20 mouse cellular contexts compared by ENCODE assay signal in the genomic region with DNA sequence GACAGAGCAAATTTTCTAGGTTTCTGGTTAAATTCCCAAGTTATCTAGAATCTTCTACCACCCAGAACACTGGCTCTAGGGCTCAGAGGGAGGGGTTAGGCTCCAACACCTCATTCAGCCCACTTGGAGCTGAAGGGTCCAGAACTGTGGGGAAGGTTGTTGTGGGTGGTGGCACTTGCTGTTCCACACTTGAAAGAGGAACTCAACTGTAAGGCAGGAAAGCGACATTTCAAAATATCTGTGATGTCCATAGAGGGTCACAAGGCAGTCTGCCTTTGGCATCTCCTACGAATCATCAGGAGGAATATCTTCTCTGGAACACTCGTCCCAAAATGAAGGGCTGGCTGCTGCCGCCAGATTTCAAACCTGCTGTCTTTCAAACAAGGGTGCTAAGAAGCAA.
DNase-seq lines count a peak whose midpoint lies in the region; ATAC-seq and TF ChIP-seq lines count a peak whose summit lies in the region.
"Had no signal": no experiment of that assay in that cellular context is flagged by ENCODE, and none has a peak within 500 bp of the region (broad histone marks: within the 10 kb centered on the region; RNA-seq: fewer than 3 reads in every experiment).

No protein-coding gene starts in this region.

- no peak overlapping the region for H3K4me2 ChIP-seq in stomach, embryonic 14.5 days (replicated peaks; ENCODE audit: low read depth, low read length)
- no peak overlapping the region for H3K4me2 ChIP-seq in stomach, postnatal 0 days (replicated peaks; ENCODE audit: low read depth)
- H3K4me2 ChIP-seq: forebrain, embryonic 15.5 days; neural tube, embryonic 13.5 days had no signal

- peaks cover 36% of the 10 kb centered on the region; the same call in 1 of the 2 replicates for H3K4me1 ChIP-seq in stomach, embryonic 14.5 days (ENCODE audit: control insufficient read depth, insufficient read depth, low read length)
- peaks cover 5% of the 10 kb centered on the region for H3K4me1 ChIP-seq in stomach, postnatal 0 days (replicated peaks; ENCODE audit: control insufficient read depth, insufficient read depth)

- H3K4me3 ChIP-seq in stomach, embryonic 14.5 days (ENCODE audit: low read depth, low read length): no peak overlapping the region
- no peak overlapping the region for H3K4me3 ChIP-seq in stomach, postnatal 0 days (ENCODE audit: low read depth, low read length)
- no peak overlapping the region for H3K4me3 ChIP-seq in macrophage (ENCODE audit: inconsistent target)
- H3K4me3 ChIP-seq: erythroblast, embryonic 14.5 days; forebrain, embryonic 15.5 days; heart, embryonic 10.5 days; neural tube, embryonic 13.5 days had no signal

- H3K79me2 ChIP-seq in macrophage (ENCODE audit: inconsistent target): peaks cover 8% of the 10 kb centered on the region; the same call in 1 of the 2 replicates

- TF ChIP-seq EP300 in stomach, postnatal 0 days (optimal IDR thresholded peaks at IDR 0.05): no peak

- no peaks in the 10 kb centered on the region for H3K9me3 ChIP-seq in stomach, embryonic 14.5 days (ENCODE audit: control insufficient read depth, low read depth, low read length)
- no peaks in the 10 kb centered on the region; the same call in 1 of the 2 replicates for H3K9me3 ChIP-seq in stomach, postnatal 0 days (ENCODE audit: control insufficient read depth, low read length)
- H3K9me3 ChIP-seq: forebrain, embryonic 15.5 days; G1E; heart, embryonic 10.5 days; neural tube, embryonic 13.5 days had no signal

- no peaks in the 10 kb centered on the region for H3K36me3 ChIP-seq in stomach, embryonic 14.5 days (ENCODE audit: control insufficient read depth, insufficient read depth, low read length)
- H3K36me3 ChIP-seq in stomach, postnatal 0 days (ENCODE audit: control insufficient read depth, insufficient read depth, low read length): no peaks in the 10 kb centered on the region
- no peaks in the 10 kb centered on the region for H3K36me3 ChIP-seq in macrophage (ENCODE audit: inconsistent target)
- H3K36me3 ChIP-seq: forebrain, embryonic 15.5 days; G1E; heart, embryonic 10.5 days; neural tube, embryonic 13.5 days had no signal

- DNase-seq in layer of hippocampus, adult 9-11 months: peak; percentile 57
- no peak for DNase-seq in layer of hippocampus, adult 9-10 months (ENCODE audit: low spot score)
- no peak for DNase-seq in stomach, postnatal 0 days (ENCODE audit: low spot score)
- DNase-seq in ovary, postnatal 14 days (ENCODE audit: low spot score): no peak
- no peak for DNase-seq in T-cell, adult 2 months (ENCODE audit: low spot score)
- DNase-seq in cerebellum, adult 8-10 months: no peak
- DNase-seq: adrenal gland, adult 8-10 months; cerebellum, postnatal 14 days; heart, postnatal 36 days; kidney, adult 8-10 months; retina, postnatal 1 day; thymus, adult 2 months had no signal

- no peaks in the 10 kb centered on the region for H3K27me3 ChIP-seq in stomach, embryonic 14.5 days (ENCODE audit: control insufficient read depth, insufficient read depth, low read length)
- H3K27me3 ChIP-seq in stomach, postnatal 0 days (ENCODE audit: control insufficient read depth, insufficient read depth, low read length): no peaks in the 10 kb centered on the region
- H3K27me3 ChIP-seq: forebrain, embryonic 15.5 days; neural tube, embryonic 13.5 days had no signal

- H3K9ac ChIP-seq in stomach, embryonic 14.5 days (replicated peaks; ENCODE audit: low read depth, low read length): no peak overlapping the region
- no peak overlapping the region for H3K9ac ChIP-seq in stomach, postnatal 0 days (ENCODE audit: low read length)
- H3K9ac ChIP-seq: forebrain, embryonic 15.5 days; neural tube, embryonic 13.5 days had no signal

- TF ChIP-seq CTCF in stomach, postnatal 0 days (IDR thresholded peaks at IDR 0.05; ENCODE audit: low read depth): no peak

- peak overlapping the region; percentile 21; the same call in 1 of the 2 replicates for H3K27ac ChIP-seq in stomach, embryonic 14.5 days (ENCODE audit: low read length)
- H3K27ac ChIP-seq in stomach, postnatal 0 days (replicated peaks): no peak overlapping the region
- H3K27ac ChIP-seq in macrophage: peak overlapping the region; percentile 99
- H3K27ac ChIP-seq: forebrain, embryonic 15.5 days; hindbrain, postnatal 0 days; neural tube, embryonic 13.5 days had no signal

- ATAC-seq in stomach, embryonic 14.5 days (ENCODE audit: insufficient number of reproducible peaks, insufficient read depth, low FRiP score, low read depth): no peak
- no peak for ATAC-seq in stomach, postnatal 0 days (ENCODE audit: low FRiP score, low TSS enrichment)
- ATAC-seq: forebrain, embryonic 15.5 days; hindbrain, postnatal 0 days had no signal

- 78% methylated on average over 4 of the region's 4 CpGs for WGBS in stomach, embryonic 14.5 days
- 79% methylated on average over 4 of the region's 4 CpGs for WGBS in stomach, postnatal 0 days
- WGBS in macrophage (ENCODE audit: missing documents): 4% methylated on average over 4 of the region's 4 CpGs
